Mouse (Mus musculus) lung, adult 2 months (tissue): ENCODE results near the gene Calml4.

ENCODE experiments used
- CTCF ChIP-seq: fragments of 200-500 bp; IDR thresholded peaks from 2 replicates; pipeline ENCODE4 v1.5.1; 2011; ENCODE audit warnings: mild to moderate bottlenecking, low read length, control low read depth; ENCODE audit not compliant: insufficient read depth
- POLR2A ChIP-seq: fragments of 200-500 bp; IDR thresholded peaks from 2 replicates; pipeline ENCODE4 v1.6.1; 2011; ENCODE audit warnings: low read depth, mild to moderate bottlenecking, control low read depth, low read length, borderline replicate concordance; ENCODE audit errors: extremely low read depth

DNA sequence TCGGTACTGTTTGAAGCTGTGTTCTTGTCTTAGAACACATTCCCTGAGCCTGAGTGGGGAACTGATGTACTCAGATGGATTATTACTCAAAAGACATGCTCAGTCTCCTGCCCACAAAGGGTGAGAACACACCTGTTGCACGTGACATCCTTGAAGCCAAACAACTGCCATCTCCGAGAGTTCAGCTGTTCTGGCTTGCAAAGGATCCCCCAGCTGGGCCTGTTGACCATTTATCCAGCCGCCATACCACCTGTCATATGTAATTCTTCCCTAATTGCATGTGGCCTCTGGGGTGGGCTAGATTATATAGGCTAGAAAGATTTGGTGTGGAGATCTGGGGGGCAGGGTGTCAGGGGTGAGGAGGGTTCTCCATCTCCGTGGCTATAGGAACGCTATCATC is 37.1 kb upstream of the Calml4 start:
- TF ChIP-seq CTCF (no peak), POLR2A (no peak)
